Mouse (Mus musculus): Measurements from ENCODE around the gene Myo1d.

Myo1d gene

DNA sequence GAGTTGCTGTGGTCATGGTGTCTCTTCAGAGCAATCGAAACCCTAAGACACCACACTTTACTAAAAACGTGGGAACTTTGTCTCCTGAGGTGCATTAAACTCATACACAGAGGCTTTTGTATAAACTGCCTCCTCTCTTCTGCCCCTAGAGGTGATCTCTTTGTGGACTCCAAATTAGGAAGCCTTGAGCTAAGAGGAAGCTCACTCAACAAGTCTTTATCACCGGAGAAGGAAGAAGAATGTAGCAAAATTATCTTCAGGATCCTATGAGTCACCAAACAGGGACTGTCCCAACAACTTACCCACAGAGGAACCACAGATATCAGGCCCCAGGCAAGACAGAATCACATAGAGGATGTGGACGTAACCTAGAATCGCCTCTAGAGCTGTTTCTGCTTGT lies 5.8 kb upstream of the Myo1d start:
- in situ Hi-C loops (cut with MboI; ENCODE audit: low pct_unique_long_range_greater_than_20kb in 1 of 2, low sequenced_read_pairs in 2 of 2, unreplicated experiment in 1 of 2), result no loop called here

DNA sequence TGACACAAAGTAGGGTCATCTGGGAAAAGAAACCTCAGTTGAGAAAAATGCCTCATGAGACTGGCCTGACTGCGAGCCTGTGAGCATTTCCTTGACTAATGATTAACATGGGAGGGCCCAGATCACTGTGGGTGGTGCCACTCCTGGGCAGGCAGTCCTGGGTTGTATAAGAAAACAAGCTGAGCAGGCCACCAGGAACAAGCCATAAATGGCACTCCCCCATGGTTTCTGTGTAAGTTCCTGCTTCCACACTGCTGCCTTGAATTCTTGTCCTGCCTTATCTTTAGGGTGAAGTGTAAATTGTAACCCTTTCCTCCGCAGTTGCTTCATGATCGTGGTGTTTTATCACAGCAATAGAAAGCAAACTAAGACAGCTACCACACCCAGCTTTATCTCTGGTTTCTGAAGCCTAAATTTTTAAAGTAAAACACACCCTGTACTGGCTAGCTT lies 4.5 kb upstream of the Myo1d start:
- in situ Hi-C loops (cut with MboI; ENCODE audit: low pct_unique_long_range_greater_than_20kb in 1 of 2, low sequenced_read_pairs in 2 of 2, unreplicated experiment in 1 of 2), result no loop called here

DNA sequence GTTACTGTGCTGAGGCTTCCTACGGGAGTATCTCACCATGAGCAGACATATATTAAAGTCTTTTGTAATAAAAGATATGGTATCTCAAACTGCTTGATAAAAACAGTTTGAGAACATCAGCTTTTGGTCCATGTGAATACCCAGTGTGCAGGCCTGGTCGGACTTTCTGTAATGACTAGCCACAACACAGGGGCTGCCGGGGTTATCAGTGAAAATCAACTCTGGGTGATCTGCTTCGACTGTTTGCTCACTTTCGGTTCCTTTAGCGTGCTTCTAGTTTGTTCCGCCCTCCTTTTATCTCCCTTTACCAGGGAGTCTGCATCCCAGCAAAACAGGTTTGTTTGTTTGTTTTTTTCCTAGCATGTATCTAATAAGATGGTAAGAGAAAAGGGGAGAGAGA lies 3.6 kb upstream of the Myo1d start:
- in situ Hi-C loops (cut with MboI; ENCODE audit: low pct_unique_long_range_greater_than_20kb in 1 of 2, low sequenced_read_pairs in 2 of 2, unreplicated experiment in 1 of 2), result no loop called here

DNA sequence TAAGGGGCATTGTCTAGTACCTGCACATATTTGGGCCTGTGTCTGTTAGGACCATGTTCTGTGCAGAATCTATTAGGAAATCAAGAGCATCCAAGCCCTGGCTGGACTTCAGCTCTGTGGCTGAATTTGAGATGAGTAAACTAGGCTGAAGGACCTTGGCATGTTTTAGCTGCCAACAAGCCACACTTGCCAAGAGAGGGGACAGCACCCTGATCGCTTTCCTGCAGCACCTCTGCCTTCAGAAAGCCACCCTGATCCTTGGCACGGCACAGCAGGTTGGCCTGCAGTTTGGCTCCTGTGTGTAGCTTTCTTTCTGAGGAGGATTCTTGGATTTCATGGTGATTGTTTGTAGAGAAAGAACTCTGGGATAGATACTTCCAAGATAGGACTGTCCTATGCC lies 1.7 kb upstream of the Myo1d start:
- in situ Hi-C loops (cut with MboI; ENCODE audit: low pct_unique_long_range_greater_than_20kb in 1 of 2, low sequenced_read_pairs in 2 of 2, unreplicated experiment in 1 of 2), result no loop called here

DNA sequence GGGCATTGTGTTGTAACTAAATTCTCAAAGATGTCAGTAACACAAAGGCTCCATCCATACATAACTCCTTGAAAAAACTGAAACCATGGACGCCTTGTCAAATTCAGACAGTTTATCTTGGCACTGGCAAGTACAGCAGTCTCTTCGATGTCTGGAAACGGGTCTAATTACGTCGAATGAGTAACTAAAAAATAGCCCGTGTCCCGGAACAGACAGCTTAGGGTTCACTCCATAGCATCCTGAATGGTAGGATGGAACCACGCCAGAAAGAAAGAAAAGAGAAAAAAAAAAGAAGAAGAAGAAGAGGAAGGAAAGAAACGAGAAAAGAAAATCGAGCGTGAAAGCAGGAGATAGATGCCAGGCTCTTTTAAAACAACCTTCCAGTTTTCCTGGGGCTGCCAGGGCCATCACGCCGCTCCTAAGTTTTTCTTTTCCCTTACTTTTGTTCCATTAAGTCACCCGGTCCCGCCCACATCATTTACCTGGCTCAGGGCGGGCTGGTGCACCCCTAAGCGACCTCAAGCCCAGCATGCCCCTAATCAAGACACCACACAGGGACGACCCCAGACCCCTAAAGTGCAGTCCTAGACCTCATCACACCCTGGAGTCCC lies 804 bp downstream of the Myo1d start:
- in situ Hi-C loops (cut with MboI; ENCODE audit: low pct_unique_long_range_greater_than_20kb in 1 of 2, low sequenced_read_pairs in 2 of 2, unreplicated experiment in 1 of 2), result no loop called here

DNA sequence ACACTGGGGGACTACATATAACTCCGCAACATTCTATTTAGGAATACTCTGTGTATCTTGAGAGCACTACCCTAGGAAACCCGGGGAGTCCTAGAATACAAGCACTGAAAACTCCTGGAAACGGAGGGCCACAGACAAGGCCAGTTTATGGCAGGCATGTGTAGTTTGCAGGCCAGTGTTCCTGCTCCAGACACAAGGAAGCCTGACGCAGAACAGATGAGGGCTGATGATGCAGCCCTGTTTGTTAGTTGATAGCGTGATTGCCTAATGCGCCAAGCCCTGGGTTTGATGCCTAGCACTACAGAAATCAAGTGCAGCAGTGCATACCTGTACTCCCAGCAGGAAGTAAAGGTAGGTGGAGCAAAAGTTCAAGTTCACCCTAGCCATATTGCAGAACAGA lies 1.7 kb downstream of the Myo1d start:
- in situ Hi-C loops (cut with MboI; ENCODE audit: low pct_unique_long_range_greater_than_20kb in 1 of 2, low sequenced_read_pairs in 2 of 2, unreplicated experiment in 1 of 2), result no loop called here

DNA sequence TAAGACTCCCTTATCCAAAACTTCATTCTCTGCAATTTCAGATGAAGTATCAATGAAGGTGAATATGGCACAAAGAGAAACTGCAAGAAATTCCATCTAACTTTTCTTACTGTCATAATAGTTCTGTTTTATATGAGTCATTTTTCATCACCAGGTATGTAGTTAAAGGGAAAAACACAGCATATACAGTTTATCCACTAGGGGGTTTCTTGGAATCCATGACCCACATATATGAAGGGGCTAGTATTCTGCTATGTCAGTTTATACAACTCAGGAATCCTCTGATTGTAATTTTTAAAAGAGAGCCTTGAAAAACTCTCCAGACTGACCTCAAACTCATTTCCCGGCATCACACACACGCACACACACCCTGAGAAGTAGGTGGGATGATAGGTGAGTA lies 2.1 kb downstream of the Myo1d start:
- in situ Hi-C loops (cut with MboI; ENCODE audit: low pct_unique_long_range_greater_than_20kb in 1 of 2, low sequenced_read_pairs in 2 of 2, unreplicated experiment in 1 of 2), result no loop called here

DNA sequence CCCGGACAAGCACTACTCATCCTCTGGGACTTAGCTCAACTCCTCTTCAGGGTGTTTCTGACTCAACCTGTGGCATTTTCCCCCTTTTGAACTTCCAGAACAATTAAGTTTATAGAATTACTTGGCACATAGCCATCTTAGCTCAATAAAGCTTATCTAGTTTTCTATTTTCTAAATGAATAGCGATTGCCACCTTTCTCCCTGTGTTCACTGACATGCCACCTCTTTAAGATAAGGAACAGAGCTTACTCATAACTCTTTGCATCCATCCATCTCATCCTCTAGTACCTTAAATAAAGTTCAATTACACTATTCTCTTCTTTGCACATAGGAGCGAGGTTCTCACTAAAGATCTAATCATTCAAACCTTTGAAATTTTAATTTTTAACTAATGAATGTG lies 4.3 kb downstream of the Myo1d start:
- in situ Hi-C loops (cut with MboI; ENCODE audit: low pct_unique_long_range_greater_than_20kb in 1 of 2, low sequenced_read_pairs in 2 of 2, unreplicated experiment in 1 of 2), result no loop called here

DNA sequence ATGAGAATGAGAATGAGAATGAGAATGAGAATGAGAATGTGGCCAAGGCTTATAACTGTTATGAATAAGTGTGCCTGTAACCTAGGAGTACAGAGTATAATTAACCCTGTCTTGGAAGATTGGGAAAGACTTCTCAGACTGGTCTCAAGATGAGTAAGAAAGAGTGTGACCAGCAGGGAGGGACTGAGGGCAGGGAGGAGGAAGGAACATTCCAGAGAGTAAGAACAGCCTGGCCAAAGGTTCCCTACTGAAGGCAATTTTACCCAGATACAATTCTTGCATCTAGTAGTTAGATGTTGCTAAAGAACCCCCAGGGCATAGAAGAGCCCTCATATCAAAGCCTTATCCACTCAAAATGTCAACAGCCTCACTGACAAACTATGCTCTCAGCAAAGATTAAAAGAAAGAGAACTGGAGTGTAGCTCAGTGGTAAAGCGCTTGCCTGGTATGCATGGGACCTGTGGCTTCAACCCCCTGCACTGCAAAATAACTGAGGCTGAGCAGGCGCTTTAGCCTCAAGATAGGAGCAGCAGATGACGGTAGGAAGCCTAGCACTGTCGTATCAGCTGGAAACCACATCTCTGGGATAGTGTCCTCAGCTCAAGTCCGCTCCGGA lies 7.1 kb downstream of the Myo1d start:
- in situ Hi-C loops (cut with MboI; ENCODE audit: low pct_unique_long_range_greater_than_20kb in 1 of 2, low sequenced_read_pairs in 2 of 2, unreplicated experiment in 1 of 2), result no loop called here

DNA sequence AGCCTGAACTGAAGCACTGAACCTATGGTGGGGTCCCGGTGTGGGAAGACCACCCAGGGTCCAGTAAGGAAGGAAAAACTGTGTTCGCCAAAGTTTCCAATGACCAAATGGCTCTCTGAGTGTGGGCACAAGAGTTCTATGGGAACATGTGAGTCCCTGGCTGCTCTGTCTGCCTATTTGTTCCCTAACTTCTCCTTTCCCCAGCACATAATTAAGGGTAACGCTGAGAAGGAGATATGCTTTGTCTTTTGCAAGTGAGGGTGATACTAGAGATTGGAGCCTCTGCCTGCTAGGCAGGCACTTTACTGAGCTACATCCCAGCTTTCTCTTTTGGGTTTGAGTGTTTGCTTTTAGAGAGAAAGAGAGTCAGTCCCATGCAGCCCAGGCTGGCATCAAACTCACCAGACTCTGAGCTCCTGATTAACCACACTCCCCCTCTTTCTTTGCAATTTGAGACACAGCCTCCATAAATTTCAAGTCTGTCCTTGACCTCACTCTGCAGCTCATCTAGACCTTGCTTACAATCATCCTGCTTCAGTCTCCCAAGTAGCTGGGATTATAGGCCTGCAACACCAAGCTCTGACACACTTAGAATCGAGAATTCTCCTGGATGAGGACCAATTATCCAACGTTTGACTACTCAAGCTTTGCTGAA lies 8.1 kb downstream of the Myo1d start:
- in situ Hi-C loops (cut with MboI; ENCODE audit: low pct_unique_long_range_greater_than_20kb in 1 of 2, low sequenced_read_pairs in 2 of 2, unreplicated experiment in 1 of 2), result no loop called here

DNA sequence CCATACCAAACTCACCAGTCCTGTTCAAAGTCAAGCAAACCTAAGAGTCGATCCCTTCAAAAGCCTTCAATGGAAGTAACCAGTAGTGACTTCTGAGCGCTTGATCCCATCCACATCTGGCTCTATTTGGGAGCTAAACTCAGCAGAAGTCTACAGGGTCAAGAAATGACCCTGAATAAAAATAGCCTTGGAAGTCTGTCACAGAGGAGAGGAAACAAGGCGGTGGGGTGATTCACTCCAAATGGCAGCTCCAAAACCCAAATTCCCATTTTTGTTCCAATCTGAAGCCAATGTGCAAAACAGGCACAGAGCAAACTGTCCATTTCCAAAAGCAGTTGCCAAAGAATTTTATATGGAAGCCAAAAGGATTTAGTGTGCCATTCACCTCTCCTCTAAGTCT lies 8.6 kb downstream of the Myo1d start:
- in situ Hi-C loops (cut with MboI; ENCODE audit: low pct_unique_long_range_greater_than_20kb in 1 of 2, low sequenced_read_pairs in 2 of 2, unreplicated experiment in 1 of 2), result no loop called here

DNA sequence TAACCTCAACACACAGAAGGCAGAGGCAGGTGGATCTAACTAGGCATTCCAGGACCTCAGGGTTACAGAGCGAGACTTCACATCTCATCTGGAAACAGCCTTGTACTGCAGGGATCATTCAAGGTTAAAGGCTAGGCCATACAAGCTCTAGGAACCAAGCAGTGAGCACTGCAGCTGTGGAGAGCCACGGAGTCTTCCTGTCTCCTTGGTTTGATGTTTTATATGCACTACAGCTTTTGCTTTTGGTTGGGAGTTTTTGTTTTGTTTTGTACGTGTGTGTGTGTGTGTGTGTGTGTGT lies 12.6 kb downstream of the Myo1d start:
- in situ Hi-C loops (cut with MboI; ENCODE audit: low pct_unique_long_range_greater_than_20kb in 1 of 2, low sequenced_read_pairs in 2 of 2, unreplicated experiment in 1 of 2), result no loop called here

DNA sequence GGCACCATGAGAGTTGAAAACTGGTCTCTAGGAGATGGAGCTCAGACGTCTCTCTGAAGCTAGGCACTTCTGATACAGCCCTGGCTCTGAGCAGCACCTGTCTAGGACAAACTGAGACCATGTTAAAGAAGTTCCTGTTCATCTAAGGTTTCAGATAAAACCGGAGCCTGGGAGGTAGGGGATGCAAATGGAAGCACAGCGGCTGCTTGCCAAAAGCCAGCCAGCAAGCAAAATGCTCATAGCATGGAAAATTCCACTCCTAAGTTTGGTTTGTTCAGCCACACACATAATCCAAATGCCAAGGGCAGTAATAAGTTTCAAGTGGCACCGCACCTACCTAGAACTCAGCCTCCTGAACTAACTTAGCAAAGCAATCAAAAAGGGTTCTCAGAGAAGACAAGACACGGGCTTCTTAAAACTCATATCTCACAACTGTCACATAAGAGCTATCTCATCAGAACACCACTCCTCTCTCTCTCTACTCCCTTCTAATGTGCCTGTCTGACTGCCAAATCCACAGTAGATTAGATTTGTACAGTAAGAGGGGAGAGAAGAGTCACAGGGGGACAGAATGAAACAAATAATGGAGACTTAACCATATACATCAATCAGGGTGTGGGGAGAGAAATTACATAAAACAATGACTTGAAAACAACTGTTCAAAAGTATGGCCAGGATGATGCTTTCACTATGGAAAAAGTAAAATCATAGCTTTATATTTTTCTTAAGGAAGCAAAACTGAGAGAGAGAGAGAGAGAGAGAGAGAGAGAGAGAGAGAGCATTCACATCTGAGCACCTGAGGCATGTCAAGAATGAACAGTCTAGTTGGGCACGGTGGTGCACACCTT lies 13.1 kb downstream of the Myo1d start:
- in situ Hi-C loops (cut with MboI; ENCODE audit: low pct_unique_long_range_greater_than_20kb in 1 of 2, low sequenced_read_pairs in 2 of 2, unreplicated experiment in 1 of 2), result no loop called here

DNA sequence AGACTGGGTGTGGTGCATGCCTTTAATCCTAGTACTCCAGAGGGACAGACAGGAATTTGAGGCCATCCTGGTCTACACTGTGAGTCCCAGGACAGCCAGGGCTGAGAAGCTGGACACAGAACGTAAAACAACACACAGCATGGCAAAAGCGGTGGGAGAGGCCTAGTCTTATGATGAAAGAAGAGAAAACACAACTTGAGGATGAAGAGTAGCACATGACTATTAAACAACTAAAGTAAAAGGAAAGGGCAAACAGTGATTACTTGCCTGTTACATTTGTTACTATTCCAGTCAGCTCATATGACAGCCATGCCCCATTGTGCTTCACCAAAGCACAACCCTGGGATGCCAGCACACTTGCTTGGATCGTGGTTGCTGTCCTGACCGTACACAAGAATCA lies 13.8 kb downstream of the Myo1d start:
- in situ Hi-C loops (cut with MboI; ENCODE audit: low pct_unique_long_range_greater_than_20kb in 1 of 2, low sequenced_read_pairs in 2 of 2, unreplicated experiment in 1 of 2), result no loop called here

DNA sequence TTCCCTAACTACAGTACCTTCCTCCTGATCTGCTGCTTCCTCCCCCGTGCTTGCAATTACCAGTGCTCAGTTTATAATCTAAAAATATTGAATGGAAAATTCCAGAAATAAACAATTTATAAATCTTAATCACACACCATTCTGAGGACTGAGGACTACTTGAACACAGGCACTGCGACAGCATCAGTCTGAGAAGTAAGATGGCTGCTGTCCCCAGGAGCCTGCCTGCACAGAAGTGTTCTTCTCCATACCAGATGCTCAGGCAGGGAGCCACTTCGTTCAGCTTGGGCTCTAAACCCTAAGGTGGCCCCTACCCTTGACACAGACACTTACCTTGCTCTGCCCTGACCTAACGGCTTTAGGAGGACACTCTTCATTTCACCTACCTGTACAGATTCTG lies 17.8 kb downstream of the Myo1d start:
- in situ Hi-C loops (cut with MboI; ENCODE audit: low pct_unique_long_range_greater_than_20kb in 1 of 2, low sequenced_read_pairs in 2 of 2, unreplicated experiment in 1 of 2), result no loop called here

DNA sequence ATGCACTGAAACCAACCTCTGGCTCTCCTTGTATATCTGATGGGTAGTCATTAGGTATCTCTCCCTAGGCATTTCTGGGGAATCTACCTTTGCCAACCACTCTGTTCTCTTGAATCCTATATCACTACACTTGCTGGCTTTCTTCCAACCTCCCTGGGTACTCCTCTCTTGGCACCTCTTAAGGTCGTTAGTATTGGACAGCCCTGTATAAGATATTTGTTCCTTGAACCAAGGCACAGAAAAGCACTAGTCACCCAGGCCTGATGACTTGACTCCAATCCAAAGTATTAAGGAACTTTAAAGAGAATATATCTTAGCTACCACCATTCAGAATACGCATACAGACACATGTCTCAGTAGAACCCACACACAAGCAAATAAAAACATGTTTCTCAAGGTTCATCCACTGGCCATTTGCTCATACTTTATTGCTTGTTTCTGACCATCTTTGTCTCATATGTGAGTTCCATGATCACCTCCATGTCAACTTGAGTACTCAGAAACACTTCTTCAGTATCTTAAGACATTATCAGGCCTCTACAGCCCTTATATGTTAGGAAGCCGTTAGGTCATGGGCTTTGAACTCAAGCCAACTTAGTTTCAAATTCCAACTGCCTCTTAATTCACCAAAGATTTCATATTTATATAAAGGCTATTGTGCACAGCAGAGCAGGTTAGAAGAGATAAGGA lies 18.4 kb downstream of the Myo1d start:
- in situ Hi-C loops (cut with MboI; ENCODE audit: low pct_unique_long_range_greater_than_20kb in 1 of 2, low sequenced_read_pairs in 2 of 2, unreplicated experiment in 1 of 2), result no loop called here

DNA sequence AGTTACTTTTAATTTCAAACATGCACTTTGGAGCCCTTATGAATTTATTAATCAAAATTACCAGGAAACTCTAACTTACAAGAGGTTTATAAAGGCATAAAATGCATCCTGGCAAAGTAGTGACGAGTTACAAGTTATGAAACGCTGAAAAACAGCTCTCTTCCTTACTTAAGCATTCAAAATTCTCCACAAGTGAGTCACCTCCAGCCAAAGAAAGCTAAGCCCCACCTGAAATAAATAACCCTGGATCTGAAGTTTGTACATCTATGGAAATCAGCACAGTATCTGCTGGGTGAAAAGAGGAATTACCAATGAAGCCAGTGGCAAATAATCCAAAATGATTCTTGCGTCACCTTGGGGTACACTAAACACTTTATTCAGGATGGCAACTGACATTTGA lies 20.8 kb downstream of the Myo1d start:
- in situ Hi-C loops (cut with MboI; ENCODE audit: low pct_unique_long_range_greater_than_20kb in 1 of 2, low sequenced_read_pairs in 2 of 2, unreplicated experiment in 1 of 2), result no loop called here

DNA sequence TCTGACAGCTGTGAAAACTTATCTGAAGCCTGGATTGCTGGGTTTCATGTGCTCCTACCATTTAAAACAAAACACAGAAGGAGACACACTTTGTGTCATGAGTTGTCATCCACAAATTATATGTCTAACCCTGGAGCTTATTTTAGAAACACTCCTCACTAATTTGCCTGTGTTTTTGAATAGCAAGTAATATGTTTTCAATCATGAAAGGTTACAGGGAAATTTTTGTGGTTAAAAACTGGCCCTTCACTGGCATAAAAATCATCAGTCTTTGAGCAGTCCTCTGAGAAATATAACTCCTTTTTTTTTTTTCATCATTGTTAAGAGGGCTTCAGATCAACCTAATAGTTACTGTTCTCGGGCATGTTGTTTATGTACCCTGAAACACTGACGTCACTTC lies 25.6 kb downstream of the Myo1d start:
- in situ Hi-C loops (cut with MboI; ENCODE audit: low pct_unique_long_range_greater_than_20kb in 1 of 2, low sequenced_read_pairs in 2 of 2, unreplicated experiment in 1 of 2), result no loop called here

DNA sequence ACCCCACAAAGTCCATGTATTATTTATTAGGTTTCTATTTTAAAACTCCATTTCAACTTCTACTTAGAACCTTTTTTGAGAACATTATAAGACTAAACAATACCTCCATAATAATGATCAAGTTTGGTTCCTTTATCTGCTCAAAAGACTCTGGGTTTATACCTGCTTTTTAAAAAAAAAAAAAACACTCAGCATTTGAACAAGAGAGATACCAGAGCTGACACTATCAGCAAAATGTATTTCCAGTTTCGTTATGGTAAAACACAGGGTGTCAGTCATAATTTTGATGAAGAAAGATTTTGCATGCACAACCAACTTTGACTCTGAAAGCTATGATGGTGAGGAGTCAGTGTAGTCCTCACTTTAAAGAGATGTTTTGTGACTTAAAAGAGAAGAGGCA lies 28.7 kb downstream of the Myo1d start:
- in situ Hi-C loops (cut with MboI; ENCODE audit: low pct_unique_long_range_greater_than_20kb in 1 of 2, low sequenced_read_pairs in 2 of 2, unreplicated experiment in 1 of 2), result no loop called here
